Mouse (Mus musculus): Measurements from ENCODE around the gene Mpl.

The Mpl gene

DNA sequence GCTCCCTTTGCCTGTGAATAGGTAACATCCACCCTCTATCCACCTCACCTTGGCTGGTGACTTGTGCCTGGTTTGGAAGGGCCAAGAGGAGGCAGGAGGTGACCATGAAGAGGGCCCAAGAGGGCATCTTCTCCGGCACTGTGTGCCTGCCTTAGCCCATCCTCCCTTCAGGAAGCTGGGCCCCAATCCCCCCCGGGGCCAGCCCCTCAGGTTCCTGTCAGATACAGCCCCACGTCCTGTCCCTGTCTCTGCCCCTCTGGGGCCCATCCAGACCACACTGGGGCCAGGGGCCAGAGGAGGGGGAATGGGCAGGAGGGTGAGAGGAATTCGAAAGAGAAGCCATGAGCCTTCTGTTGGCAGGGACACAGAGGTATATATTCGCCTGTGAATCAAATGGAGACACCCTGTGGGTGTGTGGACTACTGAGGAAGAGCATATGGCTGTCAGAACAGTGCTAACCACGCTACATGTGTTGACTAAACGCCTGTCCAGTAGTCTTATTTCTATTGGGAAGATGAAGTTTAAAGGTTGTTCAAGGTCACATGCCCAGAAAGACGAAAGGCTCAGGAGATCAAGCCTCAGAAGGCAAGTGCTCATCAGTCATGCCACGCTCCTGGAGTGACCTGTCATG is at the start of gene Mpl:
Mpl (minus strand) TSS at position 169 of the 631 bp plus-strand sequence.
- DNase-seq (ENCODE audit: low spot score in 2 of 2): no peak

DNA sequence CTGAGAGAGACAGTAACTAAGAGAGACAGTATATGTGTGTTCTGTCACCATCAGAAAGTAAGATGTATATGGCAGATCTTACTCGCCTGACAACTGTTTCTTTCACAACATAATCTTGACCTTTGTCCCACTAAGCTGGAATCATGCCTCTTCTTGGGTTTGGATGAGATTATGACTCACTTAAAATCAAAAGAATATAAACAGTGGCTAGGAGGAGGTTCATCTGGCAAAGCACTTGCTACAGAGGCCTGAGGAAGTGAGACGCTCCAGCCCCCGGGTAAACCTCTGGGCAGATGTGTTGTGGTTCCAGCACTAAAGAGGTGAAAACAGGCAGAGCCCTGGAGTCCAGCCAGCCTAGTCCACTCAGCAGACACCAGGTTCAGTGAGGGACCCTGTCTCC is 48.2 kb upstream of the Mpl start:
- no peak for DNase-seq (ENCODE audit: low spot score in 2 of 2)

DNA sequence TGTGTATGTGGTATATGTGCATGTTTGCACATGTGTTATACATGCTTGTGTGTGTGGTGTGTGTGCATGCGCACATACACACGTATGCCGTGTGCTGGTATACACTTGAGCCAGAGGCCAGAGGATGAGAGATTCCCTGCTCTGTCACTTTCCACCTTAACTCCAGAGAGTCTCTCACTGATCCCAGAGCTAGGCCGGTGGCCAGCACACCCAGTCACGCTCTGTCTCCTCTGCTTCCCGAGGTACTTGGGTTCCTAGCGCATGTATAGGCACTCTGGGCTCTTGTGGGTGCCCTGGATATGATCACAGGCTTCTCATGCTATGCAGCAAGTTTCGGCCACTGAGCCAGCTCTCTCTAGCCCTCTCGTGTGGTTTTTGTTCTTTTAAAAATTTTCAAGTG is 43.5 kb upstream of the Mpl start:
- no peak for DNase-seq (ENCODE audit: low spot score in 2 of 2)

DNA sequence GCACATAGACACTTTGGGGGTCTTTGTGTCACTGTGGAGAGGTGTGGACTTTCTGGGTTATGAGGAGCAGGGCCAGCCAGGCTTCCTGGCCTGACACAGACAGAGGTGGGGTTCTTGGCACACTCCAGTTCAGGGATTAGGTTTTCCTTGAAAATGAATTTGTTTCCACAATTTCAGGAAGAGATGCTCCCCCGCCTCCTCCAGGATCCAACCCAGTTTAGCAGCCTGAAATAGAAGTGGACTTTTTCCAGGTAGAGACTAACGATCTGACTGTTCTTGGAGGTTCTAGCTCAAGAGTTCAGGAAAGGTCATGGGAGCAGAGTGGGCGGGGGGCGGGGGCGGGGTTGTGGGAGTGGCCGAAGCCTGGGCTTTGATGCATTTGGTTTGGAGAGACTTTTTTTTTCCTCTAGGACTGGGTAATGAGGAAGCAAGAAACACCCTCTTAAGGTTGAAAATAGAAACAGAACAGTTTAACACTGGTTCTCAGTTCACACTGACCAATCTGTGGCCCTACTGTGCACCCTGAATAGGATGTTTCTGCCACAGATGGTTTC is 42.9 kb upstream of the Mpl start:
- DNase-seq (ENCODE audit: low spot score in 2 of 2): no peak

DNA sequence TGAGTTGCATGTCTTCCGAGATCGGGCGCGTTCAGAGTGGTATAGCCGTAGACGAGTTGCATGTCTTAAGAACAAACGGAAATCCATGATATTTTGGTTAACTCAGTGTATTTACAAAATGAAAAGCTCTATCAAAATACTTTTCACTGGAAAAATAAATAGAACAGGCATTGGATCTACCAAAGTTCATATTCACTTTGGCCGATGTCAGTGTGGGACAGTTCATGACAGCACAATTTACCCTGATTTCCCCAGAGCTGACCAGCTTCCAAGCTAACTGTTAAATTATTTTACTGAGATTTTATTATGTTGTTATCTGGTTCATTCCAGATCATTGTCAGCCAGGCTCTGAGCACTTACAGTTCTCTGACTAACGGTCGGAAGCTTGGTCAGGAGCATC is 33.1 kb upstream of the Mpl start:
- DNase-seq (ENCODE audit: low spot score in 2 of 2): no peak

DNA sequence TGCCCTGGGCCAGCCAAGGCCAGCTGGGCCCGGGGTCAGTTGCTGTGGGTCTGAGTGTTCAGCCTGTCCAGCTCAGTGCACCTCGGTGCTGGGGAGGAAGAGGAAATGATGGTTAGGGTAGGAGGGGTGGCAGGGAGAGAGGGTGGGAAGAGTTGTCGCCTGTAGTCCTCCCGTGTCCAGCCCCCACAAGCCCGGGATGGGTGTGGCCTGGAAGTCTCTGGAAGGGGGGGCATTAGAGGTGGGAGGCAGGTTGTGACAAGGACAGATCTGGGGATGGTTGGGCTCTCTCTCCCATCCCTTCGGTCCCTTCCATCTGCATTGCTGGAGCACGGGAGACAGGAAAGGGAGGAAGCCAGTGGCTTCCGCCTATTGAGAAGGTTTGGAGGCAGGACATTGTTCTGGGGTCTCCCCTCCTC is 32.4 kb upstream of the Mpl start, which contains the start of gene Tie1:
Tie1 (minus strand) TSS at position 345 of the 416 bp plus-strand sequence.
- DNase-seq (ENCODE audit: low spot score in 2 of 2): no peak

DNA sequence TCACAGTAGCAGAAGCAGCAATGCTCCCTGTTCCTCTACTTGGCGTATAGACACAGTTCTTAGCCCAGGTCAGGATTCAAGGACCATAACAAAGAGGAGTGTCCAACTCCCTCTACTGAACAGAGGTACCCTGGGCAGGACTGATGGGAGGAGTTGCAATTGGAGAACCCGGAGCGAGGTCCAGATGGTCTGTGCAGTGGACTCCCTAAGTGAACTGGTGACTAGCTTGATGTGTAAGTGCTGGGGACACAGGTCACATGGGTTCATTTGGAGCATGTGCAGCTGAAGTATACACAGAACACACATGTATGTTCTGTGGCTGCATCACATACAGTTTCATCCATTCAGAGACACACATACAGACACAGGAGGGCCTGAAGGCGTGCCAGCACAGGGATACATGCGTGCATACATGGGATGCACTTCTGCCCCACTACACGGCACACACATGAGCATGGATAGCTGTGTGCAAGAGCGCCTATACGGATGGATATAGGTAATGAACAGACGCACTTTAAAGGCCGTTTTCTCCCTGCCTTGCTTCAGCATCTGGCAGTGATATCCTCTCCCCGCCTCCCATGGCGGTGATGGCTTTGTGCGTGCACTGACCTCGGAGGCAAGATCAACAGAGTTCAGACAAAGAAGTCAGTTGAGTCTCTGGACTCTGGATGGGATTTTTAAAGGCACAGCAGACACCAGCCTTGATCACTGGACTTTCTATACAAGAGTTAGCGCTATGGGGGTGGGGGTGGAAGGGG is 19.6 kb upstream of the Mpl start:
- DNase-seq (ENCODE audit: low spot score in 2 of 2): no peak

DNA sequence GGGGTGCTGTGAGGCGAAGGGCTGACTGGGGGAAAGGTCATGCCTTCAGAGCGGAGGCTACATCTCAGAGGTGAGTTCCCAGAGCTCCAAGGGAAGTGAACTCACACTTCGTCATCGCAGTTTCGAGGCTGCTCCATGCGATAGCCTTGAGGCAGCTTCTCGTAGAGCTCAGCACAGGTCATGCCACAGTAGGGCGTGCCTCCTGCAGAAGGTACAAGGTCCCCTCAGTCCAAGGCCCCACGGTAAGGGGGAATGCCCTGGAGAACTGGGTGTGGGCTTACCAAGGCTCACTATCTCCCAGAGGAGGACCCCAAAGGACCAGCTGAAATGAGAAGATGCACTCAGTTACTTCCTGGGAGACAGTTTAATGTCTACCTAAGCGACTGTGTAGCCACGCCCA is 15.4 kb upstream of the Mpl start:
- no peak for DNase-seq (ENCODE audit: low spot score in 2 of 2)

DNA sequence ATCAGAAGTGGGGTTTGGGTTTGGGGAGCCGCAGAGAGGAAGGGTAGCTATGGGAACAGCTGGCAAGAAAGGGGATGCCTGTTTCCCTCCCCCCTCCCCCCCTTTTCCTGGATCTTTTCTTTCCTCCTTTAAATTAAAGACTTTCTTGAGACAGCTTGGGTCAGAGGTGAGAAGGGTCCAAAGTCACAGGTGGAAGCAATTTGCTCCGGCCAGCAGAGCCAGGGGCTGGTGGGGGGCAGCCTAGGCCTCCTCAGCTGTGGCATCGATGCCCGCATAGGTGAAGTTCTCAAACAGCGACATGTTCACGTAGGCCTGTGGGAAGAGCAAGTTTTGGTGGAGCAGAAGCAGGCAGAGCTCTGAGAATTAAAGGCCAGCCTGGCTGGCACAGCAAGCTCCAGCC is 14.0 kb upstream of the Mpl start:
- DNase-seq (ENCODE audit: low spot score in 2 of 2): no peak

DNA sequence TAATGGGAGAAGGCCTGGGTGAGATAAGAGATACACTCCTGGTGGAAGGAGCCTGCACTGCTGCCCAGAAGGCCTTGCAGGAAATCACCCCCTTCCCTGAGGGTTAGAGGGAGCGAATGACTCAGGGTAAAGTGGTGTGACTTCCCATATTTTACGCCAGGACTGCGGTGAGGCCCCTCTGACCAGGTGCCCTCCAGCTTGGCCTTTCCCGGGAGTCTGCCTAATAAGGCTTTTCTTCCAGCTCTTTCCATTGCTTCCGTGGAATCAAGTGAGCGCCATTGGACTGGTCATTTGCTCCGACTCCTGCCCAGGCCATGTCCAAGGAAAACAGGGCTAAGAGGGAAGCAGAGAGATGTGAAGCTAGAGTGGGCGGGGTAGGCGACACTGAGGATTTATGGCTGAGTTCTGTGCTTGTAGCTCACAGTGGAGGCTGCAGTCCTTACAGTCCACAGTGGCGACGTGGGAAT is 8.4 kb upstream of the Mpl start:
- DNase-seq (ENCODE audit: low spot score in 2 of 2): no peak

DNA sequence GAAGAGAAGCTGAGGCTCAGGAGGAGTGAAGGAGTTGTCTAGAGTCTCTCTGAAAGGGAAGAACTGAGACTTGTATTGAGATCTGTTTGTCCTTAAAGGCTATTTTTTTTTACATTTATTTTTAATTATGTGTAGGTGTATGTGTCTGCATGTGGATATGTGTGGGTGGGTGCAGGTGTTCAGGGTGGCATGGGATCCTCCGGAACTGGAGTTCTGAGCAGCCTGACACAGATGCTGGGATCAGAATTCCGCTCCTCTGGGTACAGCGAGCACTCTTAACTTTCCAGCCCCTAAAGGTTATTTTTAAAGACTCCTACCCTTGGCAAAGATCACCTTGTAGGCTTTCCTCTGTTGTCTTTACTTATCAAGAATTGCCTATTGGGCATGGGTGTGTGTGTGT is 7.6 kb upstream of the Mpl start:
- DNase-seq (ENCODE audit: low spot score in 2 of 2): no peak

DNA sequence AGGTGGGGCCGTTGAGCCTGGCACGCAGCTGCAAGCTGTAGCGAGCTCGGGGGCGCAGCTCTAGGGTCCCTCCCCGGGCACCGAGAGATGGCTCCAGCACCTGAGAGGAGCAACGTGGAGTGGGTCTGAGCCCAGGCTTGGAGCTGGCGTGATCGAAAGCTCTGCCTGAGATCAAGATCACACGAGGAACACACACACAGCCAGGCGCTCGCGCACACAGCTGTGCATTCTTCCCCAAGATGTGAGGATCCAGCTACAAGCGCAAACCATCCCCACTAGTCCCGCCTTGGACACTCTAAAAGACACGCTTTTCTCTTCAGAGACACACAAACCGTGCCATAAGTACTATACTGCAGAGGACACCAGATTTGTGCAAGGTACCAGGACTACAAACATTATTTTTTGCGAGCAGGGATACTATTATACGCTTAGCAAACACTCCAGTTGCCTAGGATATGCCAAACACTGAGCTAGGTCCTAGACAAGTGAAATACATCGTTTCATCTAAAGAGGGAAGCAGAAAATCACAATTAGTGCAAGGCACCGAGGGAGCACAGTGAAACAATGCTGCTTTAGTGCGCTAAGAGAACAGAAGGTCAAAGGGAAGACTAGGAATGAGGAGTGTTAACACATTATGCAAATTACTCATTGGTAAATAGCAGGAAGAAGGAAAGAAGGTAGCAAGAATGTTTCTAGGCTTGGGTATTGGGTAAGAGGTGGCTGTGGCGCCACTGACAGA is 10.7 kb downstream of the Mpl start:
- no peak for DNase-seq (ENCODE audit: low spot score in 2 of 2)

DNA sequence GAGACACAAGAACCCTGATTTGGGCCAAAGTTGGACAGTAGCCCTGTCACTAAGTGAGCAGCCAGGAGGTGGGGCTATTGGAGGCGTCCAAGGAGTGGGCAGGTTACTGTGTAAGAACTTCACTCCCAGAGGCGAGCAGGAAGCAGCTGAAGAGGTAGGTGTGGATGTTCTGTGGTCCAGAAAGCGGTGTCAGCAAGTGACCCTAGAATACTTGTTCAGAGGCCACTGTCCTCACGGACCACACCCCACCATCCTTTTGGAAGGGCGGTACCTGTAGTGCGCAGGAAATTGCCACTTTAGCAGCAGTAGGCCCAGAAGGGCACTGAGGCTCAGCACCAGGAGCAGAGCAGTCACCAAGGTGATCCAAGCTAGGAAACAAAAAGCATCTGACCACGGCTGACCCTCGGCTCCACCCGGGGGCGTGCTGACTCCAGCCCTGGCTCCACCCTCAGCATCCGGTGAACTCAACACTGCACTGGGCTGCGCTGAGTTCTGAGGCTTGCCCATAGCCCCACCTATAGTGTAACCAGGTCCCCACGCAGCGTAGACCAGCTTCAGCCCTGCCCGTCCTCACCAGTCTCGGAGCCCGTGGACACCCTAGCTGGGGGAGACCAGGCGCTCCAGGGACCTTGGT is 11.4 kb downstream of the Mpl start:
- no peak for DNase-seq (ENCODE audit: low spot score in 2 of 2)

DNA sequence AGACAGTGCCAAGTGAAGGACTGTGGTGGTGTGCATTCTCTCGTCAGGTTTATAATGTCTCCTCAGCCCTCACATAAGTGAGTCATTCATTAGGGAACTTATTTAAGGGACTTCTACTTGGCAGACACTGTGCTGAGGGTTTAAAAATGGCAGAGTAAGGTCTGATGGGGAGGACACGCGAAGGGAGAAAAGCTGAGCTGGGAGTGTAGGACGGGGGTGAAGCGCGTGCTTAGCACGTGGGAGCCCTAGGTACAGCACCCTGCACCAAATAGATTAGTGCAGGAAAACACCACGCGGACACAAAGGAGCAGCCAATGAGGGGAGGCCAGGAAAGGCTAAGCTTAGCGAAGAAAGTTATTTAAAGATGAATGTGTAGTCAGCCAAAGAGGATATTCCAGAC is 12.2 kb downstream of the Mpl start:
- DNase-seq (ENCODE audit: low spot score in 2 of 2): no peak

DNA sequence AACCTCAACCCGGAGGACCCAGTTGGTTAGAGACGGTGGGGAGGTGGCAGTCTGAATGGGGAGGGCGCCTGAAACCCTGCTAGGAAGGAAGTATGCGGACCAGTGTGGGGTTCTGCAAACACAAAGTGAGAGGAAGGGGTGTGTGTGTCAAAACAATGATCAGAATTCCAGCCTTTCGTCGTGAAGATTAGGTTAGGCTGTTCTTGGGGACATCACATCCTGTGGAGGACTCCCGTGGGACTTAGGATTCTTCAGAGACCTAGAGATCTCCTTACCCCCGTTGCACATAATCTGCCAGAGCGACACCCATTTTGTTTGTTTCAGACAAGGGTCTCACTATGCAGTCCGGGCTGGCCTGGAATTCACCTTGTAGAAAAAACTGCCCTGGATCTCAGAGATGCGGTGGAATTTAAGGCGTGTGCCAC is 19.5 kb downstream of the Mpl start:
- peak in 1 of 2 experiments; percentile 24 for DNase-seq (ENCODE audit: low spot score in 2 of 2)

DNA sequence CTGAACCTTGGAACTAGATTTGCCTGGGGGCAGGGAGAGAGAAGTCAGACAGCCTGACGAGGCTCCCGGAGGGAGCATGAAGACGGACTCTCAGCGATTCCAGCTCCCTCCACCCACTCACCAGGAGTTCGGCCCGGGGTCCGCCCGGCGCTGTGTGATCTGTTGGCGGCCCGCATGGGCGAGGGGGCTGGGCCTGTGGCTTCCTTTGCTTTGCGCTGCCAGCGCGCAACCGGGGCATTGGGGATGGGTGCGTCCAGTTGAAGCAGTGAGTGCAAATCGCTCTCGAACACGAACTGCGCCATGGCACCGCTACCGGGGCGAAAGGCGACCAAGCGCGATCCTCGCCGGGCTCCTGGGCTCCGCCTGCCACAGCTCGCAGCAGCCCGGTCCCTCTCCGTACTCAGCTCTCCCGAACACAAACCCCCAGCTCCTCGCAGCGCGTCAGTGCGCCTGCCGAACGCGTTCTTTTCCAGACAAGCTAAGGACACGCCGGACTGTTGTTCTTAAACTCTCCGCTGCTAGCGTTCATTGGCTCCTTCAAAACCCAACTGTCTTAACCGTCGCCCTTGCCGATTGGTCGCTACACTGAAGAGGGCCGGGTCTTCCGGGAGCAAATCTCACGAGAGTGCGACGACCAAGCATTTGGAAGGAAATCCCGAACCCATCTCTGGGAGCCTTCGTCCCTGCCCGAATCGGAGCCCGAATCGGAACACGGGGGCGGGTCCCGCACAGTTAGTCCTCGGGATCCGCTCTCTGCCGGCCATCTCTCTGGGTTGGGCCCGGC is 20.3 kb downstream of the Mpl start, which contains the start of gene Cdc20:
Cdc20 (minus strand) TSS at position 533 of the 784 bp plus-strand sequence.
- peak; percentile 77 to 79 for DNase-seq (ENCODE audit: low spot score in 2 of 2)

DNA sequence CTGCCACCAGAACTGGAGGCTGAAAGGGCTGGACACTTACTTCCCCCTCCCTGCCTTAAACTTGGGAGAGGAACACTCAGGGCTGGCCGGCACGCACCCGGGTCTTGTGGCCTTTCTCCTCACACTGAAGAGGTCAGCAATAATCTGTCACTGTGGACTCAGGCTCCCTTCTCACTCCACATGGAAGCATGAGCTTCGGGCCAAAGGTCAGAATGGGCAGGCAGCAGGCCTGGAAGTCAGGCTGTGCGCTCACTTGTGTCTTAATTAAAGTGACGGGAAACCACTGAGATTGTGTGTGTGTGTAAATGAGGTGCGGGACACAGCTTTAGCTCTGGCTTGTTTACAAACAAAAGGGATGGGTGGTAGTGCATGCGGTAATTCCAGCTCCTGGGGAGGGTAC is 25.0 kb downstream of the Mpl start:
- no peak for DNase-seq (ENCODE audit: low spot score in 2 of 2)

DNA sequence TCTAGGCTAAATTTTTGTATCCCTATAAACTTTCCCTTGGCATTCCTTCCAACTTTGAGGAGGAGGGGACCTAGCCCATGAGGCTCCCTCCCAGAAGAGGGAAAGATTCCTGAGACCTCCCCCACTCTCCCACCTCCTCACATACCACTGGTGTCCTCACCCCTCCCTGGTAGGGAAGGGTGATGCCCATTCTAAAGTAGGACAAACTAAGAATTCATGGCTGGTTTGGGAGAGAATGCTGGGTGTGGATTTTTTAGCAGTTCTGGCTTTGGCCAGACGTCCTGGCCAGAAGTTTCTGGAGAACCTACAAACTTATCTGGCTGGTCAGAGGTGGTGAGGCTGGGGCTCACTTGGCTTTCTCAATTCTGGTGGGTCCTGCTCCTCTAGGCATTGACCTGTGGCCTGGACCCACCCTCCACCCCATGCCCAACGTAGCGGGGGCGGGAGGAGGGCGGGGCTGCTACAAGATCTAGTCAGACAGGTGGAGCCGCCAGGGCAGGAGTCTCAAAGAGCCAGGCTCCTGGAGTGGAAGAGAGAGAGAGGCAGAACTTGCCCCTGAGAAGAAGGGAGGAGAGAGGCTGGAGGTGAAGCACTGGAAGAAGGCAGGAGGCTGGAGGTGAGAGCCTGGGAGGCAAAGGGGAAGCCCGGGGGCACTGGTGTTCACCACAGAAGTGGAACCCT is 28.0 kb downstream of the Mpl start:
- DNase-seq (ENCODE audit: low spot score in 2 of 2): no peak

DNA sequence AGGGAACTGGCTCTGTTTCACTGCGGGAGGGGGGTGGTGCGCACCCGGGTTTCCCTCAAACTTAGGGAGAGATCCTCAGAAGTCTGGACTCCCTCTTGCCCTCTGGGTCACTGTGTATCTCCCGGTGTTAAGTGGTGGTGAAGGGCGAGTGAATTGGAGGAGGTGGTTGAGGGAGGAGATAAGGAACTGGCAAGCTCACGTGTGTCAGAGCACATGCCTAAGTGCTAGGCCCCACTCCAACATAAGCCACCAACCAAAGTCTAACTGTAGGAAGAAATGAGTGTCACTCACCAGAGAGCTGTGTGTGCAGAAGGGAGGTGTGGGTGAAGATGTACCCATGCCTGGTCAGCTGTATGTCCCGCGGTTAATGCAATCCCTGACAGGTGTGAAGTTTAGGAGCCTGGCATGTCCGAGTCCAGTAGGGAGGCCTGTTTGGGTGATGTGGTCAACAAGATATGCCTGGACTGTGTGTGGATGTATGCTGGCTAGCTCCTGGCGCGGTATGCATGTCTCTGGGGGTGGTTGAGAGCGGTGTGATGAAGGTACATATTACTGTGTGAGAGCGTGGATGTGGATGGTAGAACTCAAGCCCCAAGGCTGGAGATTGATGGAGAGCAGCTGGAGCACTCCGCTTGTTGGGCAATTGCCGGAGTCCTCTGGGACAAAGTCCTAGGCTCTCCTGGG is 28.6 kb downstream of the Mpl start:
- no peak for DNase-seq (ENCODE audit: low spot score in 2 of 2)
